ENCODE assay signal across 8 mouse cellular contexts in genomic region chr19:10413701-10414242, GRCm38 (mm10). TPM values are rescaled to one million over a fixed set of nuclear protein-coding genes. Genes with fewer than 3 reads are reported as not detected.
DNase-seq lines count a peak whose midpoint lies in the region; ATAC-seq and TF ChIP-seq lines count a peak whose summit lies in the region.

No protein-coding gene starts in this region.

- no peak for TF ChIP-seq POLR2A in thymus, adult 2 months (IDR thresholded peaks at IDR 0.05; ENCODE audit: control insufficient read depth, extremely low read depth, insufficient read depth, low read length, poor library complexity)

- no peaks in the 10 kb centered on the region for H3K36me3 ChIP-seq in thymus, adult 2 months (ENCODE audit: control insufficient read depth, insufficient read depth, low read length)
- no peaks in the 10 kb centered on the region for H3K36me3 ChIP-seq in forebrain, embryonic 16.5 days (ENCODE audit: control insufficient read depth, insufficient read depth)
- no peaks in the 10 kb centered on the region for H3K36me3 ChIP-seq in limb, embryonic 10.5 days
- no peaks in the 10 kb centered on the region for H3K36me3 ChIP-seq in stomach, postnatal 0 days (ENCODE audit: control insufficient read depth, insufficient read depth, low read length)

- H3K4me3 ChIP-seq in thymus, adult 2 months (ENCODE audit: control insufficient read depth, insufficient read depth, low read length) = no peak overlapping the region
- peak overlapping the region; percentile 41 for H3K4me3 ChIP-seq in forebrain, embryonic 16.5 days (replicated peaks; ENCODE audit: low read length)
- peak overlapping the region; percentile 49 for H3K4me3 ChIP-seq in limb, embryonic 10.5 days
- no peak overlapping the region for H3K4me3 ChIP-seq in stomach, postnatal 0 days (ENCODE audit: low read depth, low read length)

- H3K4me1 ChIP-seq in thymus, adult 2 months (replicated peaks; ENCODE audit: control insufficient read depth, insufficient read depth, low read length) = no peaks in the 10 kb centered on the region
- H3K4me1 ChIP-seq in forebrain, embryonic 16.5 days (replicated peaks; ENCODE audit: control insufficient read depth, insufficient read depth, low read length) = peaks cover 20% of the 10 kb centered on the region
- peaks cover 25% of the 10 kb centered on the region for H3K4me1 ChIP-seq in limb, embryonic 10.5 days
- no peaks in the 10 kb centered on the region; the same call in 1 of the 2 replicates for H3K4me1 ChIP-seq in stomach, postnatal 0 days (replicated peaks; ENCODE audit: control insufficient read depth, insufficient read depth)

- peak overlapping the region; percentile 59 for H3K4me2 ChIP-seq in forebrain, embryonic 16.5 days (ENCODE audit: low read length)
- H3K4me2 ChIP-seq in stomach, postnatal 0 days (replicated peaks; ENCODE audit: low read depth) = peak overlapping the region; percentile 42

- TF ChIP-seq CTCF in thymus, adult 2 months (IDR thresholded peaks at IDR 0.05; ENCODE audit: borderline replicate concordance, control insufficient read depth, extremely low read depth, insufficient read depth, low read length, poor library complexity) = no peak
- no peak for TF ChIP-seq CTCF in stomach, postnatal 0 days (IDR thresholded peaks at IDR 0.05; ENCODE audit: low read depth)

- H3K9me3 ChIP-seq in forebrain, embryonic 16.5 days (ENCODE audit: control insufficient read depth, low read length) = no peaks in the 10 kb centered on the region
- H3K9me3 ChIP-seq in limb, embryonic 10.5 days (replicated peaks) = no peaks in the 10 kb centered on the region
- no peaks in the 10 kb centered on the region for H3K9me3 ChIP-seq in stomach, postnatal 0 days (ENCODE audit: control insufficient read depth, low read length)

- H3K9ac ChIP-seq in forebrain, embryonic 16.5 days (replicated peaks; ENCODE audit: low read depth, low read length) = peak overlapping the region; percentile 57
- no peak overlapping the region for H3K9ac ChIP-seq in stomach, postnatal 0 days (ENCODE audit: low read length)

- peak; percentile 19 for DNase-seq in thymus, postnatal 14 days
- no peak for DNase-seq in thymus, adult 2 months
- DNase-seq in limb, embryonic 10.5 days (ENCODE audit: low spot score) = peak; percentile 86
- peak; percentile 46 for DNase-seq in stomach, postnatal 0 days (ENCODE audit: low spot score)
- DNase-seq in cerebellum, adult 9-11 months = no peak
- no peak for DNase-seq in right cerebral cortex, postnatal 36 days (ENCODE audit: low spot score in 2 of 2)

- no peak for TF ChIP-seq EP300 in stomach, postnatal 0 days (optimal IDR thresholded peaks at IDR 0.05)

- peak; percentile 90 for ATAC-seq in forebrain, embryonic 16.5 days
- ATAC-seq in stomach, postnatal 0 days (ENCODE audit: low FRiP score, low TSS enrichment) = peak; percentile 56; the same call in 1 of the 2 replicates
- ATAC-seq in erythroid progenitor cell, adult 5-6 weeks (replicated peaks; ENCODE audit: low FRiP score, poor library complexity, severe bottlenecking) = no peak

- 8% methylated on average over 19 of the region's 19 CpGs for WGBS in thymus, adult 2 months
- under 1% methylated on average over 19 of the region's 19 CpGs for WGBS in forebrain, embryonic 16.5 days
- WGBS in limb, embryonic 10.5 days = under 1% methylated on average over 18 of the region's 19 CpGs
- 2% methylated on average over 18 of the region's 19 CpGs for WGBS in stomach, postnatal 0 days

- no peak overlapping the region for H3K27ac ChIP-seq in thymus, adult 2 months (ENCODE audit: control insufficient read depth, insufficient read depth, low read length)
- no peak overlapping the region; the same call in 1 of the 2 replicates for H3K27ac ChIP-seq in forebrain, embryonic 16.5 days (ENCODE audit: low read length)
- H3K27ac ChIP-seq in limb, embryonic 10.5 days = peak overlapping the region; percentile 64
- no peak overlapping the region for H3K27ac ChIP-seq in stomach, postnatal 0 days (replicated peaks)

- H3K27me3 ChIP-seq in thymus, adult 2 months (ENCODE audit: control insufficient read depth, insufficient read depth, low read length) = no peaks in the 10 kb centered on the region; the same call in 1 of the 2 replicates
- H3K27me3 ChIP-seq in forebrain, embryonic 16.5 days (replicated peaks; ENCODE audit: control insufficient read depth, insufficient read depth, low read length) = no peaks in the 10 kb centered on the region
- peaks cover 25% of the 10 kb centered on the region; the same call in 1 of the 2 replicates for H3K27me3 ChIP-seq in limb, embryonic 10.5 days (ENCODE audit: low read depth, poor library complexity, severe bottlenecking)
- H3K27me3 ChIP-seq in stomach, postnatal 0 days (ENCODE audit: control insufficient read depth, insufficient read depth, low read length) = no peaks in the 10 kb centered on the region

RNA-seq across cellular contexts. Expression of gene Syt7, which starts 24.9 kb away (rescaled TPM):
- 1.8 and 2.7 TPM in 2 replicates for polyA plus RNA-seq in thymus, adult 2 months (2012; rRNA removed)
- polyA plus RNA-seq in forebrain, embryonic 16.5 days (2015; fragmentation: Nextera tagmentation; extraction: Ambion mirVana) = 6.9 and 9.7 TPM in 2 replicates
- polyA plus RNA-seq in limb, embryonic 10.5 days (2016; fragmentation: Nextera tagmentation; extraction: Ambion mirVana) = 0.33 and 0.41 TPM in 2 replicates
- polyA plus RNA-seq in stomach, postnatal 0 days (2015; fragmentation: Nextera tagmentation; extraction: Ambion mirVana) = 2.7 and 4.3 TPM in 2 replicates
- not detected in 2 replicates for total RNA-seq in erythroid progenitor cell, adult 5-6 weeks (2015; ENCODE audit: low replicate concordance)
- total RNA-seq in erythroid progenitor cell, adult 5-6 weeks (2017; ENCODE audit: low replicate concordance) = not detected in 2 replicates

RNA-seq across cellular contexts. Expression of gene Lrrc10b, which starts 43.5 kb away (rescaled TPM):
- polyA plus RNA-seq in thymus, adult 2 months (2012; rRNA removed) = 0.42 and 0.59 TPM in 2 replicates
- 0.52 and 0.99 TPM in 2 replicates for polyA plus RNA-seq in forebrain, embryonic 16.5 days (2015; fragmentation: Nextera tagmentation; extraction: Ambion mirVana)
- 0.11 TPM in 1 of 2 replicates, not detected in the other for polyA plus RNA-seq in limb, embryonic 10.5 days (2016; fragmentation: Nextera tagmentation; extraction: Ambion mirVana)
- 2.8 and 3.3 TPM in 2 replicates for polyA plus RNA-seq in stomach, postnatal 0 days (2015; fragmentation: Nextera tagmentation; extraction: Ambion mirVana)
- total RNA-seq in erythroid progenitor cell, adult 5-6 weeks (2015; ENCODE audit: low replicate concordance) = not detected in 2 replicates
- not detected in 2 replicates for total RNA-seq in erythroid progenitor cell, adult 5-6 weeks (2017; ENCODE audit: low replicate concordance)

Comparison
In these comparisons a context has a peak if more than half of its experiments do, and no peak if none do; other contexts are left out.
1. DNase-seq: peak in thymus, postnatal 14 days (single experiment), limb, embryonic 10.5 days (single experiment) and stomach, postnatal 0 days (single experiment); none in thymus, adult 2 months (single experiment), cerebellum, adult 9-11 months (single experiment) and right cerebral cortex, postnatal 36 days (0 of 2).
2. H3K4me3 ChIP-seq: peak in forebrain, embryonic 16.5 days (single experiment) and limb, embryonic 10.5 days (single experiment); none in thymus, adult 2 months (single experiment) and stomach, postnatal 0 days (single experiment).